Mouse (Mus musculus): ENCODE measurements at regions not wholly inside any gene's neighbourhood (a gene's known extent, or its start where the extent isn't known, plus 50 kb on each side); places are given as distances from the start of the nearest gene placed in this dataset.

DNA sequence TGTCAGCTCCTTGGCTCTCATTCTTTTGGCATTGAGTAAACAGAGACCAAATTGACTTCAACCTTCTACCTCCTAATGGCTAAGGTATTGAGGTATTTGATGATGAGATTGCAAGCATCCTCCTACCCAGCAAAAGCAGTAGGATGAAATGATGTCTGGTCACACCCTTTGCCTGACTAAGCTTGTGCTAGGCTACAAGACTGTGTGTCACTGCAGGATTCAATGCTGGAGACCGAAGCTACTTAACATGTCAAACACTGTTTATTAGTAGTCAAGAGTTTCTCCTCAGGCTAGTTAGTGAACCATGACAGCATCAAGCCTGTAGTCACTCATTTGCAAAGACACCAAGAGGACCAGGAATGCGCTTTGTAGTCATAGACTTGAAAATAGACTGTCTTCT lies 320.0 kb downstream of the Prr30 start:
- no peak for DNase-seq

DNA sequence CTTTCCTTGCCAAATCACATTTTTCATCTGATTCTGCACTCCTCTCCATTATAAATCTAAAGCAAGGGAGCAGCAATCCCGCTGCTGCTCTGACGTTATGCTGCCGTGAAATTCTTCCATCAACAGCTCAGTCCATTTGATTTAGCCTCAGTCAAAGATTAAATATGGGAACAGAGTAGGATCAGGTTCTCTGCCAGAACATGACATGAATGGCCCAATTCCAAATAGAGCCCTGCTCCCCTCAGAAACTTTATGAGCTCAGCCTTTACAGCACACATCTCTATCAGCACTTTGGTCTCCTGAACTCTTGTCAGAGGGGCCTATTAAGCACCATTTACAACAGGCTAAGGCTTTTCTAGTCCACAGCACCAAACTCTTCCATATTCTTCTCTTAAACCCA lies 332.3 kb downstream of the Prr30 start:
- DNase-seq, result no peak

DNA sequence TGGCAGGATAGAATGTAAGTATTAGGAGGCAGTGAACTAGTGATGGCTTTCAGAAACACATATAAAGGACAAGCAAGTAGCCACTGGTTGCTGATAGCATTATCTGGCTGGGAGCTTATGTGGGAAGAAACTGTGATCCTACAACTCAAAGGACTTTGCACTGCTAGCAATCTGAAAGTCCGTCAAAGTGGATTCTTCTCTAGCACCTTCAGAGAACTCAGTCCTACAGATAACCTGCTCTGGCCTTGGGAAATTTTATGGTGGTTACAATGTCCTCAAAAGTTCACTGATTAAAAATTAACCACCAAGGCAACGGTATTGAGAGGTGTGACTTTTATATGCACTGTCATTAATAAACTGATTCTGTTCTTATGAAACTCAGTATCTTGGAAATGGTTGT lies 335.3 kb downstream of the Prr30 start:
- no peak for DNase-seq

DNA sequence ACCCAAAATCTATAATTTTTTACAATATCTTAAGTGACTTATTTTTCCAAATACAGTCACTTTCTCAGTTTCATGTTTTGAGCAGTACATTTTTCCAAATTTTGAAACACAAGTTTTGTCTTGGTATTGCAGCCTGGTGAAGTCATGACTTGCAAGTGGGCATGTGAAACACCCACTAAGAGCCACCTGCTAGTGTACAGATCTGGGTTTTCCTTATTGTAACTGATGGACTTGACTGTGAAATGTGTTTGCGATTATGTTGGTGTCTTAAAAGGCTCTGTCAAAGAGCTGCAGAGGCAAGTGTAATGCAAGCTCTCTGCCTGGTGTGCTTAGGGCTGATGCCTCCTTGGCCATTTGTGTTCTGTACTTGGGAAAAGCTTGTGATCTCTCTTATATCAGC lies 336.0 kb downstream of the Prr30 start:
- no peak for DNase-seq

DNA sequence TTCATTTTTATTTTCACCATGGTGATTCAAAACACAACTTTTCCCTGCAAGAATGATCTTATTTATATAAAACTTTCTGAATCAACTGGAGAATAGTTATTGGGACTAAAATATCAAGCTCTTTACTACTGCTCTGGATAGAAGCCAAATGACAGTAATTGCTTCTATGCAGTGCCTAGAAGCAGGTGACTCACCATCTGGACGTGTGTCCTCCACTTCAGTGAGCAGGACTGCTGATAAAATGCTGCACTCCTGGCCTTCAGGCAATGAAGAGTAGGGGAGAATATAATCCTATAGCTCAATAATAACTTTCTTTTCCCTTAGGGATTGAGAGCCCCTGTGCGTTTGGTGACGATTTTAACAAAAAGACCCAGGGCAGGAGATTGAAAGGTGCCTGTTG lies 357.3 kb downstream of the Prr30 start:
- DNase-seq, result no peak

Data from kidney, adult 18-20 months (tissue).